Mouse (Mus musculus) heart, adult 2 months (tissue): ENCODE data around the gene Nmu.

Experiments used
- CTCF ChIP-seq: fragments of 200-600 bp; IDR thresholded peaks from 2 replicates; pipeline ENCODE4 v1.8.1; 2022; ENCODE audit warnings: antibody characterized with exemption, mild to moderate bottlenecking, moderate library complexity
- EP300 ChIP-seq: fragments of 200-500 bp; IDR thresholded peaks from 2 replicates; pipeline ENCODE4 v1.6.1; 2011; ENCODE audit warnings: low read depth, low read length, control low read depth; ENCODE audit not compliant: insufficient read depth
- POLR2A ChIP-seq: fragments of 200-500 bp; IDR thresholded peaks from 2 replicates; pipeline ENCODE4 v1.6.1; 2011; ENCODE audit warnings: mild to moderate bottlenecking, low read depth, low read length, control low read depth; ENCODE audit not compliant: insufficient read depth

GRCm38 (mm10) chr5:76283890-76284289, 79.7 kb downstream of the Nmu start:
- TF ChIP-seq CTCF (no peak), EP300 (no peak), POLR2A (no peak)
